Mouse (Mus musculus): ENCODE measurements around the gene Zfp697. TPM values are rescaled to one million over a fixed set of nuclear protein-coding genes. Genes with fewer than 3 reads are reported as not detected.
"Not testable (repeated sequence)": the region's sequence is repeated elsewhere in the genome, so short reads cannot be mapped to it uniquely, and the experiment has no call there.

The Zfp697 gene
- polyA plus RNA-seq, 1 experiment from 2014 or later: 9.0 TPM

- Histone ChIP-seq H3K27me3 (peaks cover 51% of the 10 kb centered on the region), H3K9ac (peak overlapping the region; percentile 70), H3K4me1 (peaks cover 10% of the 10 kb centered on the region), H3K36me3 (peaks cover 6% of the 10 kb centered on the region), H3K4me3 (peak overlapping the region; percentile 66), H3K27ac (no peak overlapping the region), H3K9me3 (no peaks in the 10 kb centered on the region), H3K4me2 (replicated peaks) (peak overlapping the region; percentile 98)
- WGBS: 4% methylated on average over 17 of the region's 17 CpGs
- ATAC-seq (ENCODE audit: low FRiP score, low read depth): 0 out of 2 replicates have a peak, but pooled peaks have one; percentile 6
These were observed 46.2 kb downstream of the Zfp697 start for GRCm38 (mm10) chr3:98428449-98428775.

DNA sequence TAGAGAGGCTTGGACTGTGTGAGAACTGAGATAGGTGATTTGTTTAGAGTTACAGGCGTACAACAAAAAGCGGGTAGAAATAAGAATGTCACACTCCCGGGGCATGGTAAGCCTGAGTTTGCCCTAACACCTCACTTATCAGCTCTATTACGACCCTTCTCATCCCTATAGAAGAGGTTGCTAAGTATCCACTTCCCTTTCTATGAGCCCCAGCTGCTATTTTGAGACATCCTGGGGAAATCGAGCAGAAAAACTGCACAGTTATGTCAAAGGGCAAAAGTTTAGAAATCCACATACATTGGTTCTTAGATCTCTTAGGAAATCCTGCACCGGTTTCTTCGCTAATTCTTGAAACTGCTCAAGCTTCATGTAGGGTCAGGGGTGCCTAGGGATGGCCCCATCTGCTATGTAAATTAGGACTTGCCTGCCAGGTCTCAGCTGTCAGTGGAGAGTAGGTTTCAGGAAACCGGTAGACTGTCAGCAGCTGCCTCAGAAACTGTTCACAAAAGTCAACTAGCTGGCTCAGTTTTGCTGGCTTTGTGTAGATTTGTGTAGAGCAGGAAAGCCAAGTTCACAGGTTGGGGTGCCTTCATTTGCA lies 46.8 kb downstream of the Zfp697 start:
- H3K27ac ChIP-seq: no peak overlapping the region
- peaks cover 51% of the 10 kb centered on the region for H3K27me3 ChIP-seq
- WGBS: 29% methylated on average over 8 of the region's 8 CpGs
- no peak for ATAC-seq (ENCODE audit: low FRiP score, low read depth)
- H3K4me3 ChIP-seq: peak overlapping the region; percentile 66; the same call in 1 of the 2 replicates
- peaks cover 6% of the 10 kb centered on the region for H3K36me3 ChIP-seq
- peaks cover 10% of the 10 kb centered on the region for H3K4me1 ChIP-seq
- H3K9ac ChIP-seq: no peak overlapping the region
- H3K9me3 ChIP-seq: no peaks in the 10 kb centered on the region
- peak overlapping the region; percentile 98 for H3K4me2 ChIP-seq (replicated peaks)

- H3K9ac ChIP-seq: no peak overlapping the region
- no peak overlapping the region for H3K4me3 ChIP-seq
- H3K9me3 ChIP-seq: 0 out of 2 replicates have a peak, but pooled peaks cover 3% of the 10 kb centered on the region
- ATAC-seq (ENCODE audit: low FRiP score, low read depth): no peak
- H3K4me1 ChIP-seq: no peaks in the 10 kb centered on the region
- peaks cover 9% of the 10 kb centered on the region for H3K27me3 ChIP-seq
- H3K36me3 ChIP-seq: no peaks in the 10 kb centered on the region
- no peak overlapping the region for H3K27ac ChIP-seq
- 17% methylated on average over 1 of the region's 1 CpGs for WGBS
- H3K4me2 ChIP-seq (replicated peaks): no peak overlapping the region
These were observed 52.0 kb downstream of the Zfp697 start for GRCm38 (mm10) chr3:98434088-98434816.

GRCm38 (mm10) chr3:98435030-98435429 lies 52.8 kb downstream of the Zfp697 start:
- Histone ChIP-seq H3K4me1 (no peaks in the 10 kb centered on the region), H3K36me3 (no peaks in the 10 kb centered on the region), H3K9me3 (0 out of 2 replicates have a peak, but pooled peaks cover 3% of the 10 kb centered on the region), H3K9ac (no peak overlapping the region), H3K27ac (no peak overlapping the region), H3K27me3 (peaks cover under 1% of the 10 kb centered on the region), H3K4me2 (replicated peaks) (no peak overlapping the region), H3K4me3 (no peak overlapping the region)
- ATAC-seq (ENCODE audit: low FRiP score, low read depth): no peak
- 82% methylated on average over 1 of the region's 1 CpGs for WGBS

DNA sequence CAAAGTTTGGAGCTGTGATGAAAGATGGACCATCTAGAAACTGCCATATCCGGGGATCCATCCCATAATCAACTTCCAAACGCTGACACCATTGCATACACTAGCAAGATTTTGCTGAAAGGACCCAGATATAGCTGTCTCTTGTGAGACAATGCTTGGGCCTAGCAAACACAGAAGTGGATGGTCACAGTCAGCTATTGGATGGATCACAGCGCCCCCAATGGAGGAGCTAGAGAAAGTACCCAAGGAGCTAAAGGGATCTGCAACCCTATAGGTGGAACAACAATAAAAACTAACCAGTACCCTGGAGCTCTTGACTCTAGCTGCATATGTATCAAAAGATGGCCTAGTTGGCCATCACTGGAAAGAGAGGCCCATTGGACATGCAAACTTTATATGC lies 60.0 kb downstream of the Zfp697 start:
- H3K27ac ChIP-seq; H3K27me3 ChIP-seq; H3K9me3 ChIP-seq; H3K4me1 ChIP-seq; ATAC-seq (ENCODE audit: low FRiP score, low read depth); H3K4me3 ChIP-seq; H3K36me3 ChIP-seq; H3K9ac ChIP-seq; H3K4me2 ChIP-seq (replicated peaks): not testable (repeated sequence)
- 45% methylated on average over 3 of the region's 3 CpGs for WGBS

- WGBS: 15% methylated on average over 3 of the region's 3 CpGs
- H3K9me3 ChIP-seq; H3K4me2 ChIP-seq (replicated peaks); H3K36me3 ChIP-seq; H3K4me3 ChIP-seq; H3K27ac ChIP-seq; H3K4me1 ChIP-seq; H3K9ac ChIP-seq; H3K27me3 ChIP-seq: not testable (repeated sequence)
- peak; percentile 36; the same call in 1 of the 2 replicates for ATAC-seq (ENCODE audit: low FRiP score, low read depth)
These were observed 61.0 kb downstream of the Zfp697 start for GRCm38 (mm10) chr3:98443149-98443779.

DNA sequence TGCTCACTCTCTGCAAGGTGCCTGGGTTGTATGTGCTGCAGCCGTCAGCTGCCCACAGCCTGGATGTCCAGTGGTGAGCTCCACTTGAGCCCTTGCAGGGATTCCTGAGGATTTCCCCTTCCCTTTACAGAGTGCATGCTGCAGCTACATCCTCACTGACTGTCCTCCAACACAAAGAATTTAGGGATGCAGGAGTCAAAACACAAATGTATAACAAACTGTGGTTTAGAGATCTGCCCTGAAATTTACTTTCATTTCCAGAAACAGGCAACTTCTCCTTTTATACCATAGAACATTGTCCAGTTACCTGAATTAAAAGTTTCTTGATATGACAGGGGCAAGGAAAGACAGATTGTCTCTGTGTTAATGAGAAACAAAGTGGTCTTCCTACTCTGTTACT lies 61.7 kb downstream of the Zfp697 start:
- not testable (repeated sequence) for H3K36me3 ChIP-seq; H3K27ac ChIP-seq; ATAC-seq (ENCODE audit: low FRiP score, low read depth); H3K4me3 ChIP-seq; H3K9me3 ChIP-seq; H3K27me3 ChIP-seq; H3K4me2 ChIP-seq (replicated peaks); H3K9ac ChIP-seq; H3K4me1 ChIP-seq
- 56% methylated on average over 1 of the region's 1 CpGs for WGBS

DNA sequence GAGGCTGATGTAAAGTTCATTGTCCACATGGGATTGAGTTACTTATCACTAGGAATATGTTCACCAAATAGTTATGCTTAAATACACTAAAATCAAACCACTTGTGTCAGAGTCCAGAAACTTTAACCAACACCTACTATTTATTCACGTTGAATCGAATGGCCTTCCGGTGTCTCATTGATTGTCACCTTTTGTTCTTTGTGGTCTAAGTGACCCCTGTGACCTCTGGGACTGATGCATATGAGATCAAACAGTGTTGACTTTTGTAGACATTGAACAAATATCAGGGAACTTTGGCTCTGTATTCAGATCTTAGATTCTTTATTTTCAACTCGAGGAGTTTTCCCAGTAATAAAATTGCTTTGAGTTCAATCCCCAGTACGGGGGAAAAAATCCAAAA lies 71.5 kb downstream of the Zfp697 start:
- not testable (repeated sequence) for H3K27me3 ChIP-seq; H3K4me1 ChIP-seq; H3K9ac ChIP-seq; H3K27ac ChIP-seq; H3K4me3 ChIP-seq; H3K36me3 ChIP-seq; ATAC-seq (ENCODE audit: low FRiP score, low read depth); H3K9me3 ChIP-seq; H3K4me2 ChIP-seq (replicated peaks)
- WGBS: 83% methylated on average over 5 of the region's 5 CpGs

GRCm38 (mm10) chr3:98457026-98457425 lies 74.8 kb downstream of the Zfp697 start, which contains the start of gene Gm4450:
Gene Gm4450 (minus strand): TSS chr3:98457126.
- H3K4me1 ChIP-seq; H3K4me3 ChIP-seq; H3K27me3 ChIP-seq; ATAC-seq (ENCODE audit: low FRiP score, low read depth); H3K9me3 ChIP-seq; H3K4me2 ChIP-seq (replicated peaks); H3K9ac ChIP-seq; H3K27ac ChIP-seq; H3K36me3 ChIP-seq: not testable (repeated sequence)
- WGBS: no CpG with 5 or more reads among the region's 1 CpGs

GRCm38 (mm10) chr3:98469323-98469722 lies 87.1 kb downstream of the Zfp697 start:
- not testable (repeated sequence) for H3K9ac ChIP-seq; H3K4me3 ChIP-seq; H3K4me2 ChIP-seq (replicated peaks); H3K9me3 ChIP-seq; H3K4me1 ChIP-seq; ATAC-seq (ENCODE audit: low FRiP score, low read depth); H3K36me3 ChIP-seq; H3K27ac ChIP-seq; H3K27me3 ChIP-seq
- 75% methylated on average over 1 of the region's 2 CpGs for WGBS

GRCm38 (mm10) chr3:98471057-98471456 lies 88.8 kb downstream of the Zfp697 start:
- H3K9me3 ChIP-seq; H3K36me3 ChIP-seq; H3K4me1 ChIP-seq; H3K4me2 ChIP-seq (replicated peaks); H3K27ac ChIP-seq; H3K27me3 ChIP-seq; H3K4me3 ChIP-seq; ATAC-seq (ENCODE audit: low FRiP score, low read depth); H3K9ac ChIP-seq: not testable (repeated sequence)
- WGBS: no CpG with 5 or more reads among the region's 1 CpGs

DNA sequence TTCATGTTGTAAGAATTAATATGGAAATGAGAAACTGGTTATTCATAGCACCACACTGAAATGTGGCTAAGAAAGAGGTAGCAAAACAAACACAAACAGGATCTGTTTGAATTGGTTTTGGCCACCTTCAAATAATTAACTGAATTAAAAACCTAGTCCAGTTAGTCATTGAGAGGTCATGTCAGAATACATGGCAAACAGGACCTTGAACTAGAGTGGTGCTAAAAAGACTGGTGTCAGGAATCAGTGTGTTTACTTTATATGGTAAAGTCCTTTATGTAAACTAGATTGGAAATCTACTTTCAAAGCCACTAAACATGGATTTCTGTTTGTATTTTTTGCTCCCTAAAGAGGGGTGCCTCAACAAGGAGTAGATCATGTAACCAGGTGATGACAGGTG lies 89.2 kb downstream of the Zfp697 start:
- H3K27me3 ChIP-seq; H3K27ac ChIP-seq; H3K4me3 ChIP-seq; ATAC-seq (ENCODE audit: low FRiP score, low read depth); H3K9me3 ChIP-seq; H3K36me3 ChIP-seq; H3K4me2 ChIP-seq (replicated peaks); H3K9ac ChIP-seq; H3K4me1 ChIP-seq: not testable (repeated sequence)

All from limb, embryonic 13.5 days (tissue).